Mouse (Mus musculus) limb, embryonic 14.5 days (tissue): ENCODE measurements around the gene Arhgef6. TPM values are rescaled to one million over a fixed set of nuclear protein-coding genes. Genes with fewer than 3 reads are reported as not detected.

Source experiments
- ATAC-seq: fragments of 200-750 bp; cut with Nextera tagmentation; 2 replicates; pipeline ENCODE4 v1.8.0; 2017; ENCODE audit warnings: low read depth, moderate number of reproducible peaks, moderate TSS enrichment; ENCODE audit not compliant: low FRiP score
- DNase-seq: peaks from one replicate; pipeline ENCODE4 v3.0.0-alpha.2; 2015; ENCODE audit warnings: low spot score
- H3K27ac ChIP-seq: fragments of 300-500 bp; sonication (generic); replicated peaks from 2 replicates; pipeline ENCODE4 v1.5.1; 2014; ENCODE audit warnings: low read depth, mild to moderate bottlenecking, low read length, moderate library complexity, mixed read lengths
- H3K27me3 ChIP-seq: fragments of 300-500 bp; sonication (generic); 2 replicates; pipeline ENCODE4 v1.6.1; 2014; ENCODE audit warnings: low read length, mixed read lengths; ENCODE audit not compliant: control insufficient read depth, insufficient read depth
- H3K36me3 ChIP-seq: fragments of 300-500 bp; sonication (generic); 2 replicates; pipeline ENCODE4 v1.6.1; 2014; ENCODE audit warnings: mild to moderate bottlenecking, low read length, moderate library complexity, mixed read lengths; ENCODE audit not compliant: control insufficient read depth, insufficient read depth
- H3K4me1 ChIP-seq: fragments of 300-500 bp; sonication (generic); 2 replicates; pipeline ENCODE4 v1.6.1; 2014; ENCODE audit warnings: antibody characterized with exemption, low read length, mixed read lengths; ENCODE audit not compliant: control insufficient read depth, insufficient read depth
- H3K4me2 ChIP-seq: fragments of 300-500 bp; sonication (generic); replicated peaks from 2 replicates; pipeline ENCODE4 v1.6.1; 2014; ENCODE audit warnings: low read depth, mild to moderate bottlenecking, low read length, moderate library complexity; ENCODE audit not compliant: severe bottlenecking
- H3K4me3 ChIP-seq: fragments of 300-500 bp; sonication (generic); replicated peaks from 2 replicates; pipeline ENCODE4 v1.5.1; 2014; ENCODE audit warnings: low read length
- H3K9ac ChIP-seq: fragments of 300-500 bp; sonication (generic); 2 replicates; pipeline ENCODE4 v1.6.1; 2014; ENCODE audit warnings: mild to moderate bottlenecking, low read depth, low read length, moderate library complexity; ENCODE audit not compliant: severe bottlenecking
- H3K9me3 ChIP-seq: fragments of 300-500 bp; sonication (generic); 2 replicates; pipeline ENCODE4 v1.6.1; 2016; ENCODE audit warnings: low read length; ENCODE audit not compliant: control insufficient read depth
- POLR2A ChIP-seq: fragments of 200-500 bp; IDR thresholded peaks from 2 replicates; pipeline ENCODE4 v1.8.0; 2012; ENCODE audit warnings: inconsistent platforms, mild to moderate bottlenecking, moderate library complexity, borderline replicate concordance; ENCODE audit not compliant: insufficient read depth, insufficient read length; ENCODE audit errors: extremely low read depth
- WGBS: fragments of 180-500 bp; shearing (Covaris S2); extraction: QIAGEN DNeasy Blood & Tissue Kit; methylation state at CpG from one replicate; pipeline ENCODE4 v1.1.7; 2014; 5-methylcytosine and 5-hydroxymethylcytosine counted together
- polyA plus RNA-seq, 2 experiments: library from polyadenylated mRNA; depleted of rRNA in 1 of 2; stranded (reverse) in 1 of 2; unstranded in 1 of 2; fragments of >200 nt; fragmentation: Nextera tagmentation in 1 of 2; extraction: Ambion mirVana in 1 of 2; gene quantifications; 2 replicates each; pipeline versions ENCODE4 v1.2.1 to v1.2.3; 2012 to 2014

Arhgef6 gene
- polyA plus RNA-seq, 2 experiments = 14.9 to 17.0 TPM

DNA sequence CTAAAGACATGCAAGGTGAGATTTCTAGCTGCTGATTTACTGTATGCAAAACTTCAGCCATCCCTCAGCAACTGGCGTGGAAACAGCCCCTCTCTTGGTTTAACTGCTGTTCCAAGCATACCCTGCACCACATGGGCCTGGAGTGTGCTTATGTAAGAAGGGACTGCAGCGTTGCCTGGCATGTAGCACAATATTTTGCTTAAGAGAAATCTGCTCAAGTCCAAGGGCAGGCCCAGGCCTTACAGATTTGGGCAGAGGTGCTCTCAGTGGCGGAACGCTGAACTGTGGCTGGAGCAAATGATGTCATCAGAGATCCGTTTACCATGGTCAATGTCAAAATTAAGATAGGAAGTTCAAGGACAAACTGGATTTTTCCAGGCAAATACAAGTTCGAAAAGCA lies 13.6 kb downstream of the Arhgef6 start:
- H3K27ac ChIP-seq = no peak overlapping the region
- H3K4me1 ChIP-seq = no peaks in the 10 kb centered on the region
- no peak for TF ChIP-seq POLR2A
- H3K27me3 ChIP-seq = no peaks in the 10 kb centered on the region
- no peak overlapping the region for H3K4me2 ChIP-seq
- no peak for DNase-seq
- no peaks in the 10 kb centered on the region for H3K9me3 ChIP-seq
- WGBS = 69% methylated on average over 6 of the region's 6 CpGs
- ATAC-seq = no peak
- no peak overlapping the region for H3K9ac ChIP-seq
- no peak overlapping the region for H3K4me3 ChIP-seq
- H3K36me3 ChIP-seq = no peaks in the 10 kb centered on the region

DNA sequence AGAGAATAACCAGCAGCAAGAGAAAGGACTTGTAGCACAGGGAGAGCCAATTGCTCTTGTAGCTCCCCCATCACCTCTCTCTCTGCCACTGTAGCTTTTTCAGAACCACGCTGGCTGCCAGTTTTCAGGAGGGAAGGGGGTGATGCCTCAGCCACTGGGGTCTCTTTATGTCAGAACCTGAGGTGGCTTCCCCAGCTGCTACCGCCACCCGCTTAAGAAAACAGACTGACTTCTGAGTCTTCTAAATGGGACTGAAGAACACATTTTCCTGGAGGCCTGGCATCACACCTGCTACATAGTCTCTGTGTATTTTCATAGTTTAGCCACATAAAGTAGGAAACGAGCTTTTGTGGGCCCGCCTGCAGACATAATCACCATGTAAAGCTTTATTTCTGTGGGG lies 26.5 kb downstream of the Arhgef6 start:
- 73% methylated on average over 5 of the region's 5 CpGs for WGBS
- H3K27me3 ChIP-seq = no peaks in the 10 kb centered on the region

DNA sequence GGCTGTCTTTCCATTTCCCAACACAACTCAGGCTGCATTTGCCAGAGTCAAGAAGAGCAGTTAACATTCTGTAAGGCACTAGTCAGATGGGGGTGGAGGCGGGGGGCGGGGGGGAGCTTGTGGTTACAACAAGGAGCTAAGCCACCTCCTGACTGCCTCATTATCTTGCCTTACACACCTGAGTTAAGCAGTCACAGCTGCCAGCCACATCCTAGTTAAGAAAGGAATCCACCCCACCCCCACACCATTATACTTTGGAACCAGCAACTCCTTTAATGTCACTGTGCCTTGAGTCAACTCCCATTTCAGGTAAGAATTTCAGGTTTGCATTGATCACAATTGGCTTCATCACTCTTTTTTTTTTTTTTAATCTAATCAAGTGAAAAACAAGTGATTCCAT lies 28.5 kb downstream of the Arhgef6 start:
- H3K4me1 ChIP-seq = no peaks in the 10 kb centered on the region
- no peak for ATAC-seq

More for the DNA sequence above, 26.5 kb downstream of the Arhgef6 start:
- Histone ChIP-seq H3K4me1 (no peaks in the 10 kb centered on the region), H3K27ac (no peak overlapping the region), H3K36me3 (no peaks in the 10 kb centered on the region), H3K4me3 (no peak overlapping the region), H3K9me3 (no peaks in the 10 kb centered on the region), H3K9ac (no peak overlapping the region), H3K4me2 (no peak overlapping the region)
- ATAC-seq = no peak
- no peak for TF ChIP-seq POLR2A
- DNase-seq = no peak

DNA sequence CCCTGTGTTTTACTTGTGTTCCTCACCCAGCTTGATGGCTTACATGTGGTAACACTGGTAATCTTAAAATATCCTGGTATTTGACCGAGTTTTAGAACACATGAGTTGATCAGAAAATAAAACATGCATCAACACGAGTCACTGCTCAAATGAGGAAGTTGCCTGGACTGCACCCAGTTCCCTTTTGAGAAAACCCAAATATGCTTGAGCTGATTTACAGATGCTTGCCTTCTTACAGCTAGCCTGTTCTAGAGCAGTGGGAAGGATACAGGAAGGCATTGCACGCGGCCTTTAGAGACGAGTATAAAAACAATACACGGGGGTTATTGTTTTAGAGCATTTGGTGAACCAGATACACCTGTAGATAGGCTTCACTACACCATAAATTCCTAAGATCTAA lies 31.8 kb downstream of the Arhgef6 start:
- ATAC-seq (no peak), DNase-seq (no peak)
- Histone ChIP-seq H3K9ac (no peak overlapping the region), H3K4me2 (no peak overlapping the region), H3K4me1 (no peaks in the 10 kb centered on the region), H3K9me3 (no peaks in the 10 kb centered on the region), H3K27me3 (no peaks in the 10 kb centered on the region), H3K36me3 (no peaks in the 10 kb centered on the region), H3K4me3 (no peak overlapping the region), H3K27ac (no peak overlapping the region)
- WGBS = 78% methylated on average over 6 of the region's 6 CpGs
- TF ChIP-seq POLR2A = no peak

More for the DNA sequence above, 28.5 kb downstream of the Arhgef6 start:
- H3K9me3 ChIP-seq = no peaks in the 10 kb centered on the region
- no peaks in the 10 kb centered on the region for H3K27me3 ChIP-seq
- no peak for DNase-seq
- H3K4me3 ChIP-seq = no peak overlapping the region
- no peaks in the 10 kb centered on the region for H3K36me3 ChIP-seq
- H3K4me2 ChIP-seq = no peak overlapping the region
- H3K9ac ChIP-seq = no peak overlapping the region
- no peak overlapping the region for H3K27ac ChIP-seq
- 53% methylated on average over 2 of the region's 2 CpGs for WGBS
- TF ChIP-seq POLR2A = no peak

DNA sequence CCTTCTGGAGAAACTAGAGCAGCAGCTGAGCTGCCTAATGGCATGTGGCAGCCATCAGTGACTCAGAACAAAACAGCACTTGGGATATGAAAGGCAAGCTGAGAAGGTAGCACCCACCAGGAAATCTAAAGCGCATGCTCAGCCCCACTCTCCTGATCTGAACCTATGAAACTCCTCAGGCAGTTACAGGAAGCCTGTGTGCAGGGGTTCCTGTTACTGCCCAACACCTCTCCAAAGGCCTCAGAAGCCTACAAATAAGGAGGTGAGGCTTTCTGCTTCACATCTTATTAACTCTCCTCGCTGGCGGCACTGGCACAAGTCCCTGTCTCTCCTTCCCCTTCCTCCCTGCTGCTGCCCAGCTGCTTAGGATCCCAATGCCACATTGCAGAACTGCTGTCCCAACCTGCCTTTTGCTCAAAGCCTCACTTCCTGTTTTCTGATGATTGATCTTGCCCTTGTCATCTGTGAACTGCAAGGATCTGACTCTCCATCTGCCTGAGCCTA lies 33.7 kb downstream of the Arhgef6 start:
- H3K4me3 ChIP-seq = no peak overlapping the region
- ATAC-seq (no peak), DNase-seq (no peak)
- H3K4me2 ChIP-seq = no peak overlapping the region
- H3K36me3 ChIP-seq = no peaks in the 10 kb centered on the region
- no peaks in the 10 kb centered on the region for H3K27me3 ChIP-seq
- WGBS = 63% methylated on average over 3 of the region's 3 CpGs
- H3K9ac ChIP-seq = no peak overlapping the region
- no peak for TF ChIP-seq POLR2A
- H3K4me1 ChIP-seq = no peaks in the 10 kb centered on the region
- no peak overlapping the region for H3K27ac ChIP-seq
- no peaks in the 10 kb centered on the region for H3K9me3 ChIP-seq
